In the genomic region with DNA sequence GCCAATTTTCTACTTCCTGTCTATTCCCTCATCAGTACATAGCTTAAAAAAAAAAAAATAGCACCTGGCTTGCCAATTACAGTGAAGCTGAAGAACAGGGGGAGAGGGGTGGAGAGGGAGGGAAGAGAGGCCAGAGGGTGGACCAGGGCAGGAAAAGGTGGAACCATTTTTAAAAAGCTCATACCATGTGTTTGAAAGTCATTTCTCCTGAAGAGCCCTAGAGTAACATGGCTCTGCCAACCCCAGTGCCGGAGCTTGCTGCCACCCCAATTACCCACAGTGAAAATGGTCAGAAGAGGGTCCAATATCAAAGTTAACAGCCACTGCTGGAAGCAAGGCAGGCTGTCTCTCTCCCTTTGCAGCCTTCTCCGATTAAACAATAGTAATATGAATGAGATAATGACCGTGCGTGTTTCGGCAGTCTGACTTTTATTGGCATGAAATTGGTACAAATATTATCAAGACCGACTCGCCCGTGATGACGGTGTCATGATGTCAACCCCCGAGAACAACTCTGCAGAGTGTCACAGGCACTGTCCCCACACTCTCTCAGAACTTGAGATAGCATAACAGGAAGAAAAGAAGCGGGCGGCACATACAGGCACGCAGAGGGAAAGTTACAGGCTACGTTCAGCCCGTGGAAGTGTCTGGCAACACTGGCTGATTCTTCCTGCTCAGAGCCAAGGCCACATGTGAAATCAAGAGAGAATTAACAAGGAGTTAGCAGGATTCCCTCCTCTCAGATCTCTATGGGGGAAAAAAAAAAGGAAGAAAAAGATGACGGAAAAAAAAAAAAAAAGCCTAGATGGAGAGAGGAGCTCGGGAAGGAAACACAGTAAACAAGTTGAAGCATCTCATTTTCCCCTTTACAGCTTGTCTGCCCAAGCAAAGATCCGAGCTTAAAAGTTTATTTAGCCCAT, we compare ENCODE assay signal across 8 mouse cellular contexts.
DNase-seq lines count a peak whose midpoint lies in the region; ATAC-seq and TF ChIP-seq lines count a peak whose summit lies in the region.

No protein-coding gene starts in this region.

- TF ChIP-seq POLR2A in cerebellum, adult 2 months (IDR thresholded peaks at IDR 0.05; ENCODE audit: borderline replicate concordance, insufficient read depth, low read length) = no peak

- TF ChIP-seq CTCF in cerebellum, adult 2 months (IDR thresholded peaks at IDR 0.05; ENCODE audit: borderline replicate concordance, insufficient read depth, low read depth, low read length) = no peak

- no peaks in the 10 kb centered on the region for H3K4me1 ChIP-seq in cerebellum, adult 2 months (ENCODE audit: control insufficient read depth, insufficient read depth, low read length)
- peaks cover 61% of the 10 kb centered on the region for H3K4me1 ChIP-seq in heart, embryonic 12.5 days (replicated peaks)
- peaks cover 63% of the 10 kb centered on the region for H3K4me1 ChIP-seq in kidney, embryonic 16.5 days (ENCODE audit: insufficient read depth, low read length)
- H3K4me1 ChIP-seq in stomach, embryonic 14.5 days (ENCODE audit: control insufficient read depth, insufficient read depth, low read length) = peaks cover 41% of the 10 kb centered on the region

- no peaks in the 10 kb centered on the region for H3K27me3 ChIP-seq in cerebellum, adult 2 months (ENCODE audit: control insufficient read depth, insufficient read depth, low read length)
- H3K27me3 ChIP-seq in heart, embryonic 12.5 days (replicated peaks) = no peaks in the 10 kb centered on the region
- no peaks in the 10 kb centered on the region for H3K27me3 ChIP-seq in kidney, embryonic 16.5 days (ENCODE audit: insufficient read depth, low read length)
- H3K27me3 ChIP-seq in stomach, embryonic 14.5 days (ENCODE audit: control insufficient read depth, insufficient read depth, low read length) = no peaks in the 10 kb centered on the region

- H3K4me2 ChIP-seq in heart, embryonic 12.5 days = peak overlapping the region; percentile 64
- peak overlapping the region; percentile 50 for H3K4me2 ChIP-seq in kidney, embryonic 16.5 days (replicated peaks; ENCODE audit: low read depth, low read length)
- peak overlapping the region; percentile 48 for H3K4me2 ChIP-seq in stomach, embryonic 14.5 days (replicated peaks; ENCODE audit: low read depth, low read length)

- 47% methylated on average over 18 of the region's 18 CpGs for WGBS in cerebellum, adult 2 months
- 6% methylated on average over 18 of the region's 18 CpGs for WGBS in heart, embryonic 12.5 days
- WGBS in kidney, embryonic 16.5 days = 33% methylated on average over 18 of the region's 18 CpGs
- WGBS in macrophage (ENCODE audit: missing documents) = 9% methylated on average over 18 of the region's 18 CpGs
- 14% methylated on average over 18 of the region's 18 CpGs for WGBS in stomach, embryonic 14.5 days

- no peak for DNase-seq in cerebellum, adult 2 months
- DNase-seq in cerebellum, adult 18-20 months = no peak
- DNase-seq in c-Kit-positive CD71-positive TER-119-positive erythroid progenitor cells, embryonic 14.5 days (ENCODE audit: low spot score) = peak; percentile 63
- no peak for DNase-seq in cerebellum, adult 9-11 months

- H3K4me3 ChIP-seq in cerebellum, adult 2 months (replicated peaks; ENCODE audit: insufficient read depth, low read depth, low read length) = peak overlapping the region; percentile 44
- peak overlapping the region; percentile 39 for H3K4me3 ChIP-seq in heart, embryonic 12.5 days
- peak overlapping the region; percentile 21 for H3K4me3 ChIP-seq in kidney, embryonic 16.5 days (ENCODE audit: low read length)
- peak overlapping the region; percentile 42 for H3K4me3 ChIP-seq in macrophage (ENCODE audit: inconsistent target)
- peak overlapping the region; percentile 36 for H3K4me3 ChIP-seq in stomach, embryonic 14.5 days (ENCODE audit: low read depth, low read length)

- H3K79me2 ChIP-seq in macrophage (ENCODE audit: inconsistent target) = peaks cover 36% of the 10 kb centered on the region; the same call in 1 of the 2 replicates

- ATAC-seq in heart, embryonic 12.5 days (ENCODE audit: insufficient number of reproducible peaks, low FRiP score) = peak; percentile 75
- ATAC-seq in kidney, embryonic 16.5 days (ENCODE audit: low FRiP score, low TSS enrichment) = no peak
- no peak for ATAC-seq in stomach, embryonic 14.5 days (ENCODE audit: insufficient number of reproducible peaks, insufficient read depth, low FRiP score, low read depth)

- no peaks in the 10 kb centered on the region for H3K36me3 ChIP-seq in heart, embryonic 12.5 days
- no peaks in the 10 kb centered on the region for H3K36me3 ChIP-seq in kidney, embryonic 16.5 days (ENCODE audit: insufficient read depth, low read length)
- H3K36me3 ChIP-seq in macrophage (ENCODE audit: inconsistent target) = no peaks in the 10 kb centered on the region
- no peaks in the 10 kb centered on the region for H3K36me3 ChIP-seq in stomach, embryonic 14.5 days (ENCODE audit: control insufficient read depth, insufficient read depth, low read length)

- no peak overlapping the region for H3K27ac ChIP-seq in cerebellum, adult 2 months (ENCODE audit: insufficient read depth, low read length)
- peak overlapping the region; percentile 98 for H3K27ac ChIP-seq in heart, embryonic 12.5 days (ENCODE audit: poor library complexity, severe bottlenecking)
- H3K27ac ChIP-seq in kidney, embryonic 16.5 days (ENCODE audit: low read length) = peak overlapping the region; percentile 44
- peak overlapping the region; percentile 39 for H3K27ac ChIP-seq in macrophage
- H3K27ac ChIP-seq in stomach, embryonic 14.5 days (ENCODE audit: low read length) = peak overlapping the region; percentile 92

- H3K9ac ChIP-seq in heart, embryonic 12.5 days = peak overlapping the region; percentile 73
- peak overlapping the region; percentile 44 for H3K9ac ChIP-seq in kidney, embryonic 16.5 days (replicated peaks; ENCODE audit: low read length)
- peak overlapping the region; percentile 39 for H3K9ac ChIP-seq in stomach, embryonic 14.5 days (replicated peaks; ENCODE audit: low read depth, low read length)

- H3K9me3 ChIP-seq in heart, embryonic 12.5 days (replicated peaks) = no peaks in the 10 kb centered on the region
- no peaks in the 10 kb centered on the region for H3K9me3 ChIP-seq in kidney, embryonic 16.5 days (ENCODE audit: low read length)
- H3K9me3 ChIP-seq in stomach, embryonic 14.5 days (ENCODE audit: control insufficient read depth, low read depth, low read length) = no peaks in the 10 kb centered on the region
